Mouse (Mus musculus): ENCODE measurements around the gene 2310011J03Rik.
A peak's percentile ranks its signal among the peaks of the same experiment; 100 is the strongest.
"Not testable (repeated sequence)": the region's sequence is repeated elsewhere in the genome, so short reads cannot be mapped to it uniquely, and the experiment has no call there.

The 2310011J03Rik gene

DNA sequence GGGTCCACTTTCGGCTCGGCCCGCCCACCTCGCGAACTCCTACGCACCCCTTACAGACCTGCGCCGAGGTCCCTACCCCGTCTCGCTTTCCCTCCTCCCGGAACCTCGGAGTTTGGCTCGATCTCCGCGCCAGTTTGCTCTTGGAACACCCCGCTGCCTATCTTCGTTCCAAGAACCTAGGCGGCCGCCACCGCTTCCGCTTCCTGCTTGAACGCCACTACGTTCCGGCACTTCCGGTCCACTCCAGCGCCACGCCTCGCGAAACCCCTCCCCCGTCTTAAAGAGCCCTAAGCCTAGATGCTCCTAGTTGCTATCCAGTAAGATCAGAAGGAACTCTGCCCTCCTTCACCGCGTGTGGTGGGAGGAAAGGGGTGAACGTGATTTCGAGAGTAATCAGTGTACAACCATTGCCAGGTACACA, at the start of gene 2310011J03Rik:
2310011J03Rik (minus strand) TSS at position 198 of the 421 bp plus-strand sequence.
- peak; percentile 90 for DNase-seq (ENCODE audit: low spot score)

- DNase-seq (ENCODE audit: low spot score), result no peak
Measured at GRCm38 (mm10) chr10:80368392-80368791, 48.1 kb upstream of the 2310011J03Rik start.

- no peak for DNase-seq (ENCODE audit: low spot score)
Measured at GRCm38 (mm10) chr10:80367954-80368353, 47.6 kb upstream of the 2310011J03Rik start.

GRCm38 (mm10) chr10:80365736-80366135, 45.4 kb upstream of the 2310011J03Rik start:
- no peak for DNase-seq (ENCODE audit: low spot score)

DNA sequence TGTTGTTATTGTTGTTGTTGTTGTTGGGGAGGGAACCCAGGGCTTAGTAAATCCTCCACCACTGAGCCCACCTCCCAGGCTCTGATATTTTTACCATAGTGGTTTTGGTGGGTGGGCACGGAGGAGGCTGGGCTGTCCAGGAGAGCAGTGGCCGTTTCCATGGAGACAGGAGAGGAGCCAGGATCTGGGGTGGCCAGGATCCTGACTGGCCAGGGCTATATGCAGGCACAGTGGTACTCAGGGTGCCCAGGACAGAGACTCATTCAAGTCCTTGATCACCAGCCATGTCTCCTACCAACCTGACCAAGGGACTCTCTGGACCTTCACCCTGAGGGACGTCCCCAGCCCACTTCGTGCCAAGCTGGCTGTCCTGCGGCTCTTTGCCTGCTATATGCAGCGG, 43.4 kb upstream of the 2310011J03Rik start:
- no peak for DNase-seq (ENCODE audit: low spot score)

DNA sequence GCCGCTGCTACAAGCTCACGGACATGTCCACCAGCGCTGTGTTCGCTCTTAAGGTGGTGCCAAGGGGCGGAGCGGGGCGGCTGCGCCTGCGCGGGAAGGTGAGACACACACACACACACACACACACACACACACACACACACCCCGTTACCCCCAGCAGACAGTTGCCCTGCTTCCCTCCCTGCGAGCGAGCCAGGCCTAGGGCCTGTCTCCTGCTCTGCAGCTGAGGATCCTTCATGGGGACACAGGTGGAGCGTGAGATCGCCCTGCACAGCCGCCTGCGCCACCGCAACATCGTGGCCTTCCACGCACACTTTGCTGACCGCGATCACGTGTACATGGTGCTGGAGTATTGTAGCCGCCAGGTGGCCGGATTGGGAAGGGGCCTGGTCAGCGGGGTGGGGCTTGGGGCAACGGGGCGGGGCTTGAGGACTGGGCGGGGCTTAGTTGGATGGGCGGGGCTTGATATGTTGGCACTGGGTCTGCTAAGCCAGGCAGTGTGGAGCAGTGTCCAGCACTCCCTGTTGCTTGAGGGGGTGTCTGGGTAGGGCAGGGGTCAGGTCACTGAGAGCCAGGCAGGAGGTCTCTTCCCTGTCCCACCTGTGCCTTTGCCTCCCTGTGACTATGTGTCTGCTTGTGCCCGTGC, 37.8 kb upstream of the 2310011J03Rik start:
- DNase-seq (ENCODE audit: low spot score), result no peak

DNA sequence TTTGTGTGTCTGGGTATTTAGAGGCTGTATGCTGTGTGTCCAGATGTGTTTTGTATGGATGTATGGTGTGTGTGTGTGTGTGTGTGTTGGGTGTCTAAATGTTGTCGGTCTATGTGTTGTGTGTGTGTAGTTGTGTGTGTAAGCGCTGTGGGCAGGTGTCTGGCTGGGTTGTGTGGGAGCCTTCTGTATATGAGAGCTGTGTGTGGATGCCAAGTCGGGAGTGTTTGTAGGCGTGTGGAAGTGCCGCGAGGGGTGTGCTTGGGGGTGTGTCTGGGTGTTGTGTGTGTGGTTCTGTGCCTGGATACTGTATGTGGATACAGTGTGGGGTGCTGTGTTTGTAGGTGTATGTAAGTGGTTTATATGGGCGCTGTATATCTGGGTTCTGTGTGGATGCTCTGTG, 37.0 kb upstream of the 2310011J03Rik start:
- no peak for DNase-seq (ENCODE audit: low spot score)

- no peak for DNase-seq (ENCODE audit: low spot score)
Measured at GRCm38 (mm10) chr10:80356737-80357136, 36.4 kb upstream of the 2310011J03Rik start.

GRCm38 (mm10) chr10:80356001-80356682, 35.8 kb upstream of the 2310011J03Rik start, which contains the start of gene Plk5:
Gene Plk5, plus strand, starts transcription at chr10:80356459.
- DNase-seq (ENCODE audit: low spot score), result no peak

GRCm38 (mm10) chr10:80355431-80355830, 35.1 kb upstream of the 2310011J03Rik start:
- no peak for DNase-seq (ENCODE audit: low spot score)

DNA sequence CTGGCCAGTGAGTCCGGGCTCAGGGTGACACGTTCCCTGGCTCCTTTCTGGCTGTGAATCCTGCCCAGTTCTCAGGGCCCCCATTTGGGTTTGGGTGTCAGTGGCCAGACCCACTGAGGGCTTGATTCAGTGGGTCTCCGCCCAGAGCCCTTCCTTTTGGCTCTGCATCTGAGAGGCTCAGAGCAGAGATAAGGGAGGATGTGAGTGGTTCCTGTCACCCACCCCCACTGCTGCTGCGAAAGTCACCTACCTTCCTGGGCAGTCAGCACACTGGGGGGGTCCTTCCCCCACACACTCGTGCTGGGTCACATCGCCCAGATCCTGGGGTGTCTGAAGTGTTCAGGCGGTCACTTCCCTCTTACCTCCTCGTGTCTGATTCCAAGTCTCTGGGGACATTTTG, 32.4 kb upstream of the 2310011J03Rik start:
- no peak for DNase-seq (ENCODE audit: low spot score)

GRCm38 (mm10) chr10:80351896-80352295, 31.6 kb upstream of the 2310011J03Rik start:
- DNase-seq (ENCODE audit: low spot score), result no peak

DNA sequence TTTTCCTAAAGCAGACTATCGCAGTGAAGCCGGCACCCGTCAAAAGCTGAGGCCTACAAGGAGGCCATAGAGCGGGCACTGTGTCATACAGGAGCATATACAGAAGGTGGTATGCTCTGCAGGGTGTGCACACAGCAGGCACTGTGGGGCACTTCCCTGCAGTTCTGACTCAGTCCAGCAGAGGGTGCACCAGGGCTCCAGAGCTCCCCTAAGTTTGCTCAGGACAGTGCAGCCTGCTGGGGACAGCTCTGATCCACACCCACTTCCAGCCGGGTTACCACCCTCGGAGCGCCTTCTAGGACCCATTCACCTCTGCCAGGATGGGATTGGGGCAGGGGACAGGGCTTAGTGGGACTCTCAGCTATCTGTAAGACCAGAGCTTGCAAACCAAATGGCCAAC, 30.0 kb upstream of the 2310011J03Rik start:
- peak; percentile 87 for DNase-seq (ENCODE audit: low spot score)

- no peak for DNase-seq (ENCODE audit: low spot score)
Measured at GRCm38 (mm10) chr10:80348981-80349380, 28.6 kb upstream of the 2310011J03Rik start.

GRCm38 (mm10) chr10:80348244-80348781, 28.0 kb upstream of the 2310011J03Rik start, which contains the start of gene Adamtsl5:
Gene Adamtsl5, minus strand, starts transcription at chr10:80348412.
- peak; percentile 76 for DNase-seq (ENCODE audit: low spot score)

- DNase-seq (ENCODE audit: low spot score), result no peak
Measured at GRCm38 (mm10) chr10:80347514-80347967, 27.2 kb upstream of the 2310011J03Rik start.

GRCm38 (mm10) chr10:80345929-80346328, 25.6 kb upstream of the 2310011J03Rik start:
- DNase-seq (ENCODE audit: low spot score), result not testable (repeated sequence)

- peak; percentile 73 for DNase-seq (ENCODE audit: low spot score)
Measured at GRCm38 (mm10) chr10:80345122-80345521, 24.8 kb upstream of the 2310011J03Rik start.

DNA sequence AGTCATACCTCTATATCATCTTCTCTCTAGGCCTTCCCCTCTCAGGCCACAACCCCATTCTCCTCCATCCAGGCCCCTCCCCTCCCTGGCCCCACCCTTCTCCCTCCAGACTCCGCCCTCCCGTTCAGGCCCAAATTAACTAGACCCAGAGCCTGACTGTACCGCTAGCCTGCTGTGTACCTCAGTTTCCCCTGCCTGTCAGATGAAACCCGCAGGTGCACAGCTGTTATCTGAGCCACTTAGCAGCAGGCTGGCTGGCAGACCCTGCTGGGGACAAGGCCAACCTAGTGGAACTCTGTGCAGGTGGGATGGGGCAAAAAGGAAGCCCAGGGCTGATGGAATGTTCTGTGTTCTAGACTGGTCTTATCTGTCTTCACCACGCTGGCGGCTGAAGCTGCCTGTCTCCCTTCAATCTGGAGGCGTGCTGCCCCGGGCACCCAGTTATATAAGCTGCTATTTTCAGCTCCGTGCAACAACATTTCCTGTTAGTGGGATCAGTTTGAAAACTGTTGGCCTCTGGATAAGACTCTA, 23.9 kb upstream of the 2310011J03Rik start:
- DNase-seq (ENCODE audit: low spot score), result peak; percentile 92

DNA sequence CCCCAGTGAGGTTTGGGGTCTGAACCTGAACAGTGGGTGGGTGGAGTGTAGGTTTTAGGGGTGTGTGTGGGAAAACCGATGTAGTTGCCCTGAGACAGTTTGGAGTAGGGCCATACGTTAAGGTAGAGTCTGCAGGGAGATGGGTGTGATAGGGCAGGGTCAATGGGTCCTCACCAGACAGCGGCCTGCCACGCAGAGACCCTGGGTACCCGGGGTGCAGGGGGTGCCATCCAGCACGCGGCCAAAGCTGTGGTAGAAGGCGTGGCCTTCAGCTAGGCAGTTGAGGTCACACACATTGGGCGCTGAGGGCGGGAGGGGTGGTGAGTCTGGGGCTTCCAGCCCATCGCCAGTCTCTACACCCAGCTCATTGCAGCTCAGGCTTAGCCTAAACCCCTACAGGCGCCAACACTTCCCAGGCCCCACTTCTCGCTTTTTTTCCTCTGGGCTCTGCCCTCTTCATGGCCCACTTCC, 23.1 kb upstream of the 2310011J03Rik start:
- DNase-seq (ENCODE audit: low spot score), result no peak

- DNase-seq (ENCODE audit: low spot score), result peak; percentile 76
Measured at GRCm38 (mm10) chr10:80342749-80343424, 22.6 kb upstream of the 2310011J03Rik start.

GRCm38 (mm10) chr10:80342305-80342748, 22.0 kb upstream of the 2310011J03Rik start:
- DNase-seq (ENCODE audit: low spot score), result no peak

Data from c-Kit-positive CD71-positive TER-119-positive erythroid progenitor cells, embryonic 14.5 days (primary cell).